Mouse (Mus musculus) MEL (cell line): Measurements from ENCODE around the gene Ephx1. TPM values are rescaled to one million over a fixed set of nuclear protein-coding genes. Genes with fewer than 3 reads are reported as not detected.

ENCODE experiments used
- DNase-seq: peaks from one replicate; pipeline ENCODE4 v3.0.0; 2011; ENCODE audit warnings: low read depth, low spot score
- H3K27ac ChIP-seq: 2 replicates; pipeline ENCODE4 v1.5.1; 2012; ENCODE audit warnings: low read depth, mild to moderate bottlenecking, control low read depth, low read length, moderate library complexity; ENCODE audit not compliant: control insufficient read depth
- H3K27me3 ChIP-seq, 2 experiments: fragments of 150-350 bp in 1 of 2; sonication (generic) in 1 of 2; 2 replicates each; pipeline ENCODE4 v1.6.1; 2012; ENCODE audit warnings: low read length in 2 of 2, mild to moderate bottlenecking in 2 of 2, improper control_type of control experiment in 1 of 2, moderate library complexity in 1 of 2; ENCODE audit not compliant: insufficient read depth in 2 of 2, control insufficient read depth in 1 of 2
- H3K36me3 ChIP-seq, 2 experiments: 2 replicates each; pipeline ENCODE4 v1.6.1; 2012 to 2014; ENCODE audit warnings: low read length in 2 of 2, improper control_type of control experiment in 1 of 2, inconsistent platforms in 1 of 2, mild to moderate bottlenecking in 1 of 2; ENCODE audit not compliant: insufficient read depth in 2 of 2, control insufficient read depth in 1 of 2
- H3K4me1 ChIP-seq, 2 experiments: fragments of 150-350 bp in 1 of 2; sonication (generic) in 1 of 2; 2 replicates each; pipeline ENCODE4 v1.6.1; 2012; ENCODE audit warnings: low read length in 2 of 2, improper control_type of control experiment in 1 of 2, mild to moderate bottlenecking in 1 of 2; ENCODE audit not compliant: insufficient read depth in 2 of 2, control insufficient read depth in 1 of 2
- H3K4me3 ChIP-seq, 2 experiments: fragments of 150-350 bp in 1 of 2; sonication (generic) in 1 of 2; 2 replicates each; pipeline ENCODE4 v1.5.1; 2012; ENCODE audit warnings: low read depth in 2 of 2, low read length in 2 of 2, mild to moderate bottlenecking in 2 of 2, moderate library complexity in 2 of 2, control low read depth in 1 of 2, improper control_type of control experiment in 1 of 2; ENCODE audit not compliant: control insufficient read depth in 1 of 2, insufficient read depth in 1 of 2
- H3K79me2 ChIP-seq: 2 replicates; pipeline ENCODE4 v1.6.1; 2012; ENCODE audit warnings: mild to moderate bottlenecking, low read length, moderate library complexity; ENCODE audit not compliant: control insufficient read depth, poor library complexity, insufficient read depth
- H3K9ac ChIP-seq: 2 replicates; pipeline ENCODE4 v1.6.1; 2012; ENCODE audit warnings: low read depth, mild to moderate bottlenecking, control low read depth, low read length, moderate library complexity; ENCODE audit not compliant: control insufficient read depth, poor library complexity, severe bottlenecking
- H3K9me3 ChIP-seq: fragments of 150-350 bp; sonication (generic); replicated peaks from 2 replicates; pipeline ENCODE4 v1.6.1; 2012; ENCODE audit warnings: mild to moderate bottlenecking, low read length, improper control_type of control experiment, moderate library complexity; ENCODE audit not compliant: insufficient read depth
- BHLHE40 ChIP-seq: IDR thresholded peaks from 2 replicates; pipeline ENCODE4 v1.6.1; 2012; ENCODE audit warnings: low read depth, mild to moderate bottlenecking, inconsistent platforms, low read length, improper control_type of control experiment, borderline replicate concordance
- CHD1 ChIP-seq: IDR thresholded peaks from 2 replicates; pipeline ENCODE4 v1.6.1; 2012; ENCODE audit warnings: low read depth, mild to moderate bottlenecking, inconsistent platforms, low read length, improper control_type of control experiment
- CTCF ChIP-seq, 3 experiments: IDR thresholded peaks in 2 of 3; conservative IDR thresholded peaks in 1 of 3; 2 replicates each; pipeline ENCODE4 v1.5.1; 2011 to 2012; ENCODE audit warnings: low read length in 3 of 3, low read depth in 2 of 3, mild to moderate bottlenecking in 2 of 3, improper control_type of control experiment in 1 of 3, inconsistent platforms in 1 of 3, mixed read lengths in 1 of 3, moderate library complexity in 1 of 3; ENCODE audit not compliant: control insufficient read depth in 1 of 3, insufficient read depth in 1 of 3, poor library complexity in 1 of 3, severe bottlenecking in 1 of 3
- E2F4 ChIP-seq: IDR thresholded peaks from 2 replicates; pipeline ENCODE4 v1.6.1; 2011; ENCODE audit warnings: low read depth, low read length, improper control_type of control experiment, borderline replicate concordance
- ELF1 ChIP-seq: IDR thresholded peaks from 2 replicates; pipeline ENCODE4 v1.6.1; 2014; ENCODE audit warnings: low read depth, mild to moderate bottlenecking, inconsistent platforms, low read length, improper control_type of control experiment, moderate library complexity
- EP300 ChIP-seq, 2 experiments: IDR thresholded peaks; 2 replicates each; pipeline ENCODE4 v1.6.1; 2011; ENCODE audit warnings: improper control_type of control experiment in 2 of 2, low read length in 2 of 2, low read depth in 1 of 2, mild to moderate bottlenecking in 1 of 2
- ETS1 ChIP-seq: IDR thresholded peaks from 2 replicates; pipeline ENCODE4 v1.6.1; 2012; ENCODE audit warnings: low read depth, mild to moderate bottlenecking, inconsistent platforms, low read length, improper control_type of control experiment, moderate library complexity
- GABPA ChIP-seq: IDR thresholded peaks from 2 replicates; pipeline ENCODE4 v1.6.1; 2012; ENCODE audit warnings: low read depth, mild to moderate bottlenecking, inconsistent platforms, low read length, improper control_type of control experiment, moderate library complexity
- GATA1 ChIP-seq: IDR thresholded peaks from 2 replicates; pipeline ENCODE4 v1.6.1; 2011; ENCODE audit warnings: low read depth, low read length, improper control_type of control experiment
- HCFC1 ChIP-seq: IDR thresholded peaks from 2 replicates; pipeline ENCODE4 v1.6.1; 2012; ENCODE audit warnings: low read depth, mild to moderate bottlenecking, inconsistent platforms, low read length, improper control_type of control experiment, moderate library complexity
- JUND ChIP-seq: IDR thresholded peaks from 2 replicates; pipeline ENCODE4 v1.6.1; 2011; ENCODE audit warnings: low read depth, mild to moderate bottlenecking, improper control_type of control experiment, low read length
- MAFK ChIP-seq: IDR thresholded peaks from 2 replicates; pipeline ENCODE4 v1.6.1; 2011; ENCODE audit warnings: low read depth, mild to moderate bottlenecking, low read length, improper control_type of control experiment, borderline replicate concordance
- MAX ChIP-seq: IDR thresholded peaks from 2 replicates; pipeline ENCODE4 v1.6.1; 2011; ENCODE audit warnings: low read length, improper control_type of control experiment
- MAZ ChIP-seq: IDR thresholded peaks from 2 replicates; pipeline ENCODE4 v1.6.1; 2012; ENCODE audit warnings: low read depth, mild to moderate bottlenecking, inconsistent platforms, low read length, improper control_type of control experiment
- MEF2A ChIP-seq: IDR thresholded peaks from 2 replicates; pipeline ENCODE4 v1.6.1; 2014; ENCODE audit warnings: low read depth, mild to moderate bottlenecking, inconsistent platforms, low read length, improper control_type of control experiment; ENCODE audit not compliant: poor library complexity, insufficient replicate concordance, severe bottlenecking; ENCODE audit errors: extremely low read depth
- MXI1 ChIP-seq: IDR thresholded peaks from 2 replicates; pipeline ENCODE4 v1.6.1; 2011; ENCODE audit warnings: mild to moderate bottlenecking, low read depth, low read length, improper control_type of control experiment
- MYC ChIP-seq: IDR thresholded peaks from 2 replicates; pipeline ENCODE4 v1.6.1; 2011; ENCODE audit warnings: low read depth, mild to moderate bottlenecking, low read length, improper control_type of control experiment, moderate library complexity
- NRF1 ChIP-seq: IDR thresholded peaks from 2 replicates; pipeline ENCODE4 v1.6.1; 2014; ENCODE audit warnings: low read depth, mild to moderate bottlenecking, inconsistent platforms, low read length, improper control_type of control experiment, moderate library complexity; ENCODE audit not compliant: poor library complexity, insufficient read depth, severe bottlenecking
- POLR2AphosphoS2 ChIP-seq: IDR thresholded peaks from 2 replicates; pipeline ENCODE4 v1.6.1; 2011; ENCODE audit warnings: low read length, improper control_type of control experiment
- POLR2AphosphoS5 ChIP-seq: IDR thresholded peaks from 2 replicates; pipeline ENCODE4 v1.6.1; 2012; ENCODE audit warnings: low read depth, borderline replicate concordance, mild to moderate bottlenecking, inconsistent platforms, low read length, moderate library complexity, mixed read lengths
- RAD21 ChIP-seq: IDR thresholded peaks from 2 replicates; pipeline ENCODE4 v1.6.1; 2011; ENCODE audit warnings: mild to moderate bottlenecking, low read depth, low read length, improper control_type of control experiment
- RCOR1 ChIP-seq: IDR thresholded peaks from 2 replicates; pipeline ENCODE4 v1.6.1; 2012; ENCODE audit warnings: low read depth, mild to moderate bottlenecking, inconsistent platforms, low read length, improper control_type of control experiment
- SIN3A ChIP-seq: IDR thresholded peaks from 2 replicates; pipeline ENCODE4 v1.6.1; 2012; ENCODE audit warnings: low read length, improper control_type of control experiment, inconsistent platforms
- SMC3 ChIP-seq: IDR thresholded peaks from 2 replicates; pipeline ENCODE4 v1.6.1; 2011; ENCODE audit warnings: low read depth, low read length, improper control_type of control experiment
- TAL1 ChIP-seq: IDR thresholded peaks from 2 replicates; pipeline ENCODE4 v1.6.1; 2012; ENCODE audit warnings: mild to moderate bottlenecking, inconsistent platforms, low read length, moderate library complexity, mixed read lengths
- TBP ChIP-seq: IDR thresholded peaks from 2 replicates; pipeline ENCODE4 v1.8.0; 2011; ENCODE audit warnings: low read depth, low read length, improper control_type of control experiment
- TCF12 ChIP-seq: IDR thresholded peaks from 2 replicates; pipeline ENCODE4 v1.6.1; 2014; ENCODE audit warnings: low read depth, mild to moderate bottlenecking, inconsistent platforms, low read length, improper control_type of control experiment, moderate library complexity
- UBTF ChIP-seq: IDR thresholded peaks from 2 replicates; pipeline ENCODE4 v1.6.1; 2012; ENCODE audit warnings: low read depth, mild to moderate bottlenecking, inconsistent platforms, low read length, improper control_type of control experiment, moderate library complexity, borderline replicate concordance; ENCODE audit not compliant: insufficient read depth
- USF1 ChIP-seq: IDR thresholded peaks from 2 replicates; pipeline ENCODE4 v1.6.1; 2014; ENCODE audit warnings: low read depth, mild to moderate bottlenecking, inconsistent platforms, low read length, improper control_type of control experiment, moderate library complexity
- USF2 ChIP-seq, 2 experiments: IDR thresholded peaks; 2 replicates each; pipeline ENCODE4 v1.6.1; 2011 to 2012; ENCODE audit warnings: improper control_type of control experiment in 2 of 2, low read length in 2 of 2, borderline replicate concordance in 1 of 2, inconsistent platforms in 1 of 2, low read depth in 1 of 2, mild to moderate bottlenecking in 1 of 2; ENCODE audit not compliant: insufficient read depth in 1 of 2
- ZC3H11A ChIP-seq: IDR thresholded peaks from 2 replicates; pipeline ENCODE4 v1.6.1; 2012; ENCODE audit warnings: low read depth, mild to moderate bottlenecking, inconsistent platforms, low read length, improper control_type of control experiment
- ZKSCAN1 ChIP-seq: IDR thresholded peaks from 2 replicates; pipeline ENCODE4 v1.6.1; 2012; ENCODE audit warnings: low read depth, mild to moderate bottlenecking, inconsistent platforms, low read length, improper control_type of control experiment, moderate library complexity
- ZMIZ1 ChIP-seq: IDR thresholded peaks from 2 replicates; pipeline ENCODE4 v1.6.1; 2012; ENCODE audit warnings: low read depth, mild to moderate bottlenecking, inconsistent platforms, low read length, improper control_type of control experiment, moderate library complexity
- ZNF384 ChIP-seq: IDR thresholded peaks from 2 replicates; pipeline ENCODE4 v1.6.1; 2012; ENCODE audit warnings: low read depth, mild to moderate bottlenecking, inconsistent platforms, low read length, improper control_type of control experiment
- polyA plus RNA-seq, 2 experiments: library from polyadenylated mRNA; stranded (reverse) in 1 of 2; unstranded in 1 of 2; fragments of >175 nt in 1 of 2; fragments of >200 nt in 1 of 2; gene quantifications; 2 replicates each; pipeline versions ENCODE4 v1.2.1 to v1.2.4; 2012; ENCODE audit warnings: low replicate concordance in 2 of 2, low read depth in 1 of 2; ENCODE audit not compliant: insufficient read length in 2 of 2, insufficient read depth in 1 of 2, missing spikeins in 1 of 2
- total RNA-seq: library from RNA; depleted of rRNA; stranded (reverse); fragments of 300-350 nt; gene quantifications from 2 replicates; pipeline ENCODE4 v1.2.3, GENCODE M21; 2012

Ephx1 gene
- total and polyA plus RNA-seq, 3 experiments = 0.15 to 0.39 TPM; not detected in 1

- Histone ChIP-seq H3K4me3 (no peak overlapping the region), H3K9me3 (no peaks in the 10 kb centered on the region), H3K27ac (no peak overlapping the region), H3K36me3 (no peaks in the 10 kb centered on the region), H3K4me1 (no peaks in the 10 kb centered on the region), H3K79me2 (no peaks in the 10 kb centered on the region), H3K27me3 (peaks cover 5 to 8% of the 10 kb centered on the region in 2 experiments; a peak in 3 of 4 replicates), H3K9ac (no peak overlapping the region)
- TF ChIP-seq SIN3A (no peak), ELF1 (no peak), MAFK (no peak), MAX (no peak), JUND (no peak), TBP (no peak), ZC3H11A (peak; percentile 79), ZKSCAN1 (no peak), ZMIZ1 (no peak), GATA1 (no peak), NRF1 (no peak), RAD21 (peak; percentile 89), E2F4 (no peak), MYC (no peak), POLR2AphosphoS2 (no peak), POLR2AphosphoS5 (no peak), EP300 (IDR thresholded peaks at IDR 0.05; ENCODE audit: low read depth in 1 of 2, low read length in 2 of 2) (no peak), TCF12 (no peak), ZNF384 (no peak), MAZ (no peak), CHD1 (no peak), USF2 (IDR thresholded peaks at IDR 0.05; ENCODE audit: borderline replicate concordance in 1 of 2, insufficient read depth in 1 of 2, low read depth in 1 of 2, low read length in 2 of 2) (no peak), BHLHE40 (no peak), MXI1 (no peak), CTCF (IDR thresholded peaks at IDR 0.05 in 2 of 3, conservative IDR thresholded peaks at IDR 0.05 in 1 of 3; ENCODE audit: control insufficient read depth in 1 of 3, insufficient read depth in 1 of 3, low read depth in 2 of 3, low read length in 3 of 3, poor library complexity in 1 of 3, severe bottlenecking in 1 of 3) (peak; percentile 58 to 82 (median 65)), RCOR1 (no peak), GABPA (no peak), SMC3 (peak; percentile 75), USF1 (no peak), UBTF (no peak), HCFC1 (no peak), ETS1 (no peak), TAL1 (no peak), MEF2A (no peak)
- DNase-seq = peak; percentile 79
Measured at GRCm38 (mm10) chr1:180992142-180992541, 28.6 kb downstream of the Ephx1 start.
